Comparison of ENCODE assay signal across 16 mouse cellular contexts in genomic region chr1:78414421-78414820, GRCm38 (mm10).
"Had no signal": no experiment of that assay in that cellular context is flagged by ENCODE, and none has a peak within 500 bp of the region (broad histone marks: within the 10 kb centered on the region; RNA-seq: fewer than 3 reads in every experiment).

No protein-coding gene starts in this region.

- H3K9ac ChIP-seq: neural tube, embryonic 13.5 days; neural tube, embryonic 15.5 days; stomach, embryonic 15.5 days had no signal

- H3K9me3 ChIP-seq: neural tube, embryonic 13.5 days; neural tube, embryonic 15.5 days; stomach, embryonic 15.5 days had no signal

- H3K4me2 ChIP-seq: neural tube, embryonic 13.5 days; neural tube, embryonic 15.5 days; stomach, embryonic 15.5 days had no signal

- H3K4me3 ChIP-seq: neural tube, embryonic 13.5 days; neural tube, embryonic 15.5 days; stomach, embryonic 15.5 days had no signal

- DNase-seq: retina, postnatal 1 day; right cerebral cortex, adult 18-20 months; right cerebral cortex, postnatal 14 days; right cerebral cortex, postnatal 25 days; right cerebral cortex, postnatal 4 days; spleen, adult 18-20 months; thymus, adult 18-20 months; thymus, adult 2 months; thymus, postnatal 14 days; thymus, postnatal 25 days; thymus, postnatal 36 days; thymus, postnatal 4 days had no signal

- H3K27me3 ChIP-seq: neural tube, embryonic 13.5 days; neural tube, embryonic 15.5 days; stomach, embryonic 15.5 days had no signal

- H3K27ac ChIP-seq: neural tube, embryonic 13.5 days; neural tube, embryonic 15.5 days; stomach, embryonic 15.5 days; stomach, postnatal 0 days had no signal

- H3K36me3 ChIP-seq: stomach, embryonic 15.5 days had no signal

- H3K4me1 ChIP-seq: neural tube, embryonic 13.5 days; neural tube, embryonic 15.5 days; stomach, embryonic 15.5 days had no signal
